Mouse (Mus musculus): ENCODE data around the gene Gm42420. TPM values are rescaled to one million over a fixed set of nuclear protein-coding genes. Genes with fewer than 3 reads are reported as not detected.

Gm42420 gene
- total and polyA plus RNA-seq, 3 experiments = 0.66 to 2.6 (median 2.1) TPM

GRCm38 (mm10) chr6:39610207-39610606 lies 24.7 kb downstream of the Gm42420 start (continued):
- TF ChIP-seq RAD21 (IDR thresholded peaks at IDR 0.05; ENCODE audit: low read depth, low read length) = peak; percentile 51

DNA sequence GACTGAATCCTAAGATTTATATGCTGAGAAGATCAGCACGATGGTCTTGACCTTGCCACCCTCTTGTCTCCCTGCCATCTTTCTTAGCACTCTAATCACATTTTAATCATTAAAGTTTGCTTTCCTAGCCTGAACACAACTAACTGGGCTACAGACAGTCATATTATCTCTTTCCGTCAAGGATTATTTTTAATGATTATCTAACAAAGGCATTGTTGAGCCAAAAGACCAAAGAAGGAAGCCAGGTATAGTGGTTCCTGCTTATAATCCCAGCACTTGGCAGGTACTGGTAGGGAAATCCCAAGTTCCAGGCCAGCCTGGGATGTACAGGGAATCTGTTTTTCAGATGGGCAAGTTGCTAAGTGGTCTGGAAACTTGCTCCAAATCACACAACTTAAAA lies 25.7 kb downstream of the Gm42420 start:
- no peak for DNase-seq (ENCODE audit: extremely low read depth)
- Histone ChIP-seq H3K79me2 (replicated peaks; ENCODE audit: control insufficient read depth, extremely low read depth, insufficient read depth, poor library complexity, severe bottlenecking) (no peaks in the 10 kb centered on the region), H3K4me2 (ENCODE audit: insufficient read depth, low read depth, poor library complexity, severe bottlenecking) (no peak overlapping the region), H3K9me3 (replicated peaks; ENCODE audit: low read length) (no peaks in the 10 kb centered on the region), H3K4me3 (replicated peaks in 1 of 3; ENCODE audit: low read depth in 2 of 3, low read length in 2 of 3, poor library complexity in 1 of 3) (no peak overlapping the region), H3K36me3 (replicated peaks in 1 of 2; ENCODE audit: control insufficient read depth in 1 of 2, insufficient read depth in 1 of 2, low read length in 1 of 2) (peaks cover 21 to 63% of the 10 kb centered on the region in 2 experiments), H3K27ac (ENCODE audit: insufficient read depth, low read depth) (no peak overlapping the region), H3K9ac (ENCODE audit: insufficient read depth, low read depth) (no peak overlapping the region), H3K4me1 (ENCODE audit: control insufficient read depth in 1 of 2, insufficient read depth in 2 of 2) (peaks cover 0 to 7% of the 10 kb centered on the region in 2 experiments; a peak in 1 of 4 replicates), H3K27me3 (replicated peaks) (no peaks in the 10 kb centered on the region)
- dilution Hi-C loops (cut with MboI; ENCODE audit: extremely low pct_ligation_motif_present, extremely low pct_unique_long_range_greater_than_20kb, low sequenced_read_pairs) = no loop called here
- in situ Hi-C loops (cut with MboI; ENCODE audit: low pct_ligation_motif_present, low pct_unique_long_range_greater_than_20kb, low sequenced_read_pairs) = loop anchor here (5.0 kb wide), 1 partner anchor 171 kb away; no protein-coding TSS in a partner anchor
- TF ChIP-seq POLR2A (IDR thresholded peaks at IDR 0.05; ENCODE audit: low read depth, low read length) (no peak), BHLHE40 (IDR thresholded peaks at IDR 0.05; ENCODE audit: low read depth, low read length) (no peak)

Other genes with a start within 250 kb of the Gm42420 start
- gene Slc37a3, start 208.1 kb upstream of the Gm42420 start, total RNA-seq (2012; rRNA removed) = 6.5 and 8.0 TPM in 2 replicates
- 2.6 and 4.5 TPM in 2 replicates for gene Slc37a3, start 208.1 kb upstream of the Gm42420 start, total RNA-seq (2014; rRNA removed)
- 5.6 and 8.7 TPM in 2 replicates for gene Slc37a3, start 208.1 kb upstream of the Gm42420 start, polyA plus RNA-seq (2012; ENCODE audit: insufficient read length, low read depth)
- 2.4 and 3.3 TPM in 2 replicates for gene Rab19, start 204.6 kb upstream of the Gm42420 start, total RNA-seq (2012; rRNA removed)
- 0.19 TPM in 1 of 2 replicates, not detected in the other for gene Rab19, start 204.6 kb upstream of the Gm42420 start, total RNA-seq (2014; rRNA removed)
- gene Rab19, start 204.6 kb upstream of the Gm42420 start, polyA plus RNA-seq (2012; ENCODE audit: insufficient read length, low read depth) = 0.56 and 0.63 TPM in 2 replicates
- gene Mkrn1, start 165.3 kb upstream of the Gm42420 start, total RNA-seq (2012; rRNA removed) = 44.2 and 50.3 TPM in 2 replicates
- gene Mkrn1, start 165.3 kb upstream of the Gm42420 start, total RNA-seq (2014; rRNA removed) = 39.3 and 45.1 TPM in 2 replicates
- gene Mkrn1, start 165.3 kb upstream of the Gm42420 start, polyA plus RNA-seq (2012; ENCODE audit: insufficient read length, low read depth) = 43.7 and 53.7 TPM in 2 replicates
- 8.9 and 9.1 TPM in 2 replicates for gene Dennd2a, start 27.9 kb upstream of the Gm42420 start, total RNA-seq (2012; rRNA removed)
- 2.9 and 3.7 TPM in 2 replicates for gene Dennd2a, start 27.9 kb upstream of the Gm42420 start, total RNA-seq (2014; rRNA removed)
- gene Dennd2a, start 27.9 kb upstream of the Gm42420 start, polyA plus RNA-seq (2012; ENCODE audit: insufficient read length, low read depth) = 10.4 and 10.6 TPM in 2 replicates
- 10.1 and 16.5 TPM in 2 replicates for gene Adck2, start 11.9 kb upstream of the Gm42420 start, total RNA-seq (2012; rRNA removed)
- gene Adck2, start 11.9 kb upstream of the Gm42420 start, total RNA-seq (2014; rRNA removed) = 4.8 and 5.6 TPM in 2 replicates
- 15.9 and 17.7 TPM in 2 replicates for gene Adck2, start 11.9 kb upstream of the Gm42420 start, polyA plus RNA-seq (2012; ENCODE audit: insufficient read length, low read depth)
- gene Ndufb2, start 6.8 kb downstream of the Gm42420 start, total RNA-seq (2012; rRNA removed) = 162 and 165 TPM in 2 replicates
- gene Ndufb2, start 6.8 kb downstream of the Gm42420 start, total RNA-seq (2014; rRNA removed) = 154 and 225 TPM in 2 replicates
- gene Ndufb2, start 6.8 kb downstream of the Gm42420 start, polyA plus RNA-seq (2012; ENCODE audit: insufficient read length, low read depth) = 90.9 and 96.4 TPM in 2 replicates
- 9.7 and 9.8 TPM in 2 replicates for gene Braf, start 139.7 kb downstream of the Gm42420 start, total RNA-seq (2012; rRNA removed)
- 10.9 and 11.2 TPM in 2 replicates for gene Braf, start 139.7 kb downstream of the Gm42420 start, total RNA-seq (2014; rRNA removed)
- 15.7 and 21.8 TPM in 2 replicates for gene Braf, start 139.7 kb downstream of the Gm42420 start, polyA plus RNA-seq (2012; ENCODE audit: insufficient read length, low read depth)
- gene Mrps33, start 225.2 kb downstream of the Gm42420 start, total RNA-seq (2012; rRNA removed) = 138 and 142 TPM in 2 replicates
- 342 and 346 TPM in 2 replicates for gene Mrps33, start 225.2 kb downstream of the Gm42420 start, total RNA-seq (2014; rRNA removed)
- gene Mrps33, start 225.2 kb downstream of the Gm42420 start, polyA plus RNA-seq (2012; ENCODE audit: insufficient read length, low read depth) = 166 and 168 TPM in 2 replicates